Mouse (Mus musculus): ENCODE data around the gene Erc1. TPM values are rescaled to one million over a fixed set of nuclear protein-coding genes. Genes with fewer than 3 reads are reported as not detected.
"Not testable (repeated sequence)": the region's sequence is repeated elsewhere in the genome, so short reads cannot be mapped to it uniquely, and the experiment has no call there.

Erc1 gene
- polyA plus RNA-seq, 1 experiment: 8.7 TPM

DNA sequence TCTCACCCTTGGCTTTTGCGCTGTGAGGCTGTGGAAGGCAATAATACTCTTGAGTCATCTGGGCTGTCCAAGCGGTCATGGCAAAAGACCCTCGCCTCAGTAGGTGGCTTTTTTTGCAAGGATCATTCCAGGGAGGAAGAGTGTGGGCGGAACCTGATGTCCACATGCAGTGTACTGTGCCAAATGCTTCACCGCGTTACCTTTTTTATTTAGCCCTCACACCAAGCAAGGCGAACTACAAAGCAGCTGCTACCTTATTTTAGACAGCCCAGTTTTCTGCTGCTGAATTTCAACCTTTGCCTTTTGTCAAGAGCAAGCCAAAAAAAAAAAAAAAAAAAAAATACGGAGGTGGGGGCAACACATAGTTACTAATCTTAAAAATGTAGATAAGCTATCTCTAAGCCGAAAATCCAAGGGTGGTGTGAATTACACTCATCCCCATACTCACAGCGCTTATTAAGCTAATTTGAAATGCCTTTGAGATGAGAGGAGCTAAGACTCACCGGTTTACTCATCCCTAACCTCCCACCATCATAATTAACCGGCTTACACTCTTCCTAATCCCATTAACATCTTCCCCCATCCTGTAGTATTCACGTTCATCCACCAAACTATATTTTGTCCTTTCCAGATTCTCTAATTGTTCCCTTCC, 855 bp upstream of the Erc1 start:
- no peak for TF ChIP-seq CTCF (IDR thresholded peaks at IDR 0.05; ENCODE audit: insufficient read depth, low read length)
- TF ChIP-seq POLR2A (IDR thresholded peaks at IDR 0.05; ENCODE audit: borderline replicate concordance, extremely low read depth, low read depth, low read length): no peak
- 16% methylated on average over 13 of the region's 13 CpGs for WGBS
- no peak for DNase-seq
- peak overlapping the region; percentile 95 for H3K4me3 ChIP-seq (replicated peaks; ENCODE audit: extremely low read depth, low read depth, low read length)
- H3K4me1 ChIP-seq (ENCODE audit: control insufficient read depth, insufficient read depth, low read length): peaks cover 2% of the 10 kb centered on the region

DNA sequence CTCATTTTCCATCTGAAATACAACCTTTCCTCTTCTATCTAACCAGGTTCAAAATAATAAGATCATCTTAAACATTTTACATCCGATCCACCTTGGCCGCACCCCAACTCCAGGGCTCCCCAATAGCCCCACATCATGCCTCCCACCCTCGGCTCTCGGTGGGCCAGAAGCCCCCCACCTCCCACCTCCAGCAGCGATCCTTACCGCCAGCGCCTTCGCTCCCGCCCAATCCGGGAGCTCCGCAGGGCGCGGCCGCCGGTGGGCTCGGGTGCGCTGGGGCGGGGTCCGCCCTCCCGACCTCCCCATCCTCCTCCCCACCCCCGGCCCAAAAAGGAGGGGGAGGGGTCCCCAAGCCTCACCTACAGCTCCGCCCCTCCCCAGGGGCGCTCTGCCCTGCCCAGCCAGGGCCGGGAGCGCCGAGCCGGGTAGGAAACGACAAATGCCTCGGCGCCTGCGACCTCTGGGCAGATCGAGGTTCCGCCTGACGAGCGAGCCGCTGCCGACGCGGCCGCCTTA, 391 bp downstream of the Erc1 start:
- peak overlapping the region; percentile 83 for H3K4me3 ChIP-seq (replicated peaks; ENCODE audit: extremely low read depth, low read depth, low read length)
- no peak for DNase-seq
- 1% methylated on average over 40 of the region's 40 CpGs for WGBS
- TF ChIP-seq POLR2A (IDR thresholded peaks at IDR 0.05; ENCODE audit: borderline replicate concordance, extremely low read depth, low read depth, low read length) (no peak), CTCF (IDR thresholded peaks at IDR 0.05; ENCODE audit: insufficient read depth, low read length) (no peak)
- H3K4me1 ChIP-seq (ENCODE audit: control insufficient read depth, insufficient read depth, low read length): peaks cover 2% of the 10 kb centered on the region

DNA sequence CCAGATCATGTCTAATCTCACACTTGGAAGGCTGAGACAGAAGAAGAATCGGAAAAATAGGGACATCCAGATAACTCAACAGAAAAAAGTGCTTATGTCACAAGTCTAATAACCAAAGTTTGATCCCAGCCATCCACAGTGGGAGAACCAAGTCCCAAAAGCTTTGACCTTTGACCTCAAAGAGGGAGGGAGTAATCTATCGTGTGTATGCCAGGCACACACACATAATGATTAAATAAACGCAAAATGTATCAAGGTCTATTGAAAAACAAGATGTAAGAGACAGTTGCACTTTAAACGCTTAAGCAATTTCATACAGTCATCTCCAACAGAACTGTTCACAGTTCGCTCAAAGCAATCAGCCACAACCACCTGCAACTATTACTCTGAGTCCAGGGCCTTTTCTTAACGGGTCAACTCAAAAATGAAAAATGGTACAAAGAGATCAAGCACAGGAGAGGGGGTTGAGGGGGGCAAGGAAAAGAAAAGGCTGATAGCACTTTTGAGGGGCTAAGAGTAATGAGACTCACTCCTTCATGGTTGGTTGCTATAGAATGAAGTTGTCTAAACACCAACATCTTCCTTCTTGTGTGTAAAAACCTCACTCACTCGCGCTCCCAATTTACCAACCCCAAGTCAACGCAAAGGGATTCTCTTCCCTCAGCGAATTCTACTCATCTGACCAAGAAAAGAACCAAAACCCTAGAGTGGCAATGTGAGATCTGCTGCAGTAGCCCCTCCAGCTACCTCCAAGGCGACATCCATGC, 1.0 kb downstream of the Erc1 start:
- no peak for DNase-seq
- Histone ChIP-seq H3K4me1 (ENCODE audit: control insufficient read depth, insufficient read depth, low read length) (peaks cover 2% of the 10 kb centered on the region), H3K4me3 (replicated peaks; ENCODE audit: extremely low read depth, low read depth, low read length) (peak overlapping the region; percentile 83)
- WGBS: 24% methylated on average over 11 of the region's 11 CpGs
- TF ChIP-seq POLR2A (IDR thresholded peaks at IDR 0.05; ENCODE audit: borderline replicate concordance, extremely low read depth, low read depth, low read length) (no peak), CTCF (IDR thresholded peaks at IDR 0.05; ENCODE audit: insufficient read depth, low read length) (no peak)

DNA sequence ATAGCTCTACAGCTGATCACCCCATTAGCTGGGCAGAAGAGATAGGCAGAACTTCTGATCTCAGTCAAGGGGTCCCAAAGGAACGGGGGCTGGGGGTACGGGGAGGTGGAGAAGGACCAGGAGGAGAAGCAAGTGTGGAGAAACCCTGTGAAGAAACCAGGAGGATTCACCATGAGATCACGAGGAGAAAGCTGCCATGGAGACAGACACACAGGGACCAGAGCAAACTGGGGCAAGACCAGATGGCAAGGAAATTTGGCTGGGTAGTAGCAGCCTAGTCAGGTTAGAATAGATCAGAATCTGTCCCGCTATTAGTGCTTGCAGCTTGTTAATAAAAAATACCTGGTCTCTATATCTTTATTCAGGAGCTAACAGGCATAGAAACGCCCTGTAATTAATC, 18.0 kb downstream of the Erc1 start:
- 85% methylated on average over 5 of the region's 5 CpGs for WGBS
- DNase-seq: no peak
- TF ChIP-seq CTCF (IDR thresholded peaks at IDR 0.05; ENCODE audit: insufficient read depth, low read length) (no peak), POLR2A (IDR thresholded peaks at IDR 0.05; ENCODE audit: borderline replicate concordance, extremely low read depth, low read depth, low read length) (no peak)
- Histone ChIP-seq H3K4me3 (replicated peaks; ENCODE audit: extremely low read depth, low read depth, low read length) (no peak overlapping the region), H3K4me1 (ENCODE audit: control insufficient read depth, insufficient read depth, low read length) (no peaks in the 10 kb centered on the region)

DNA sequence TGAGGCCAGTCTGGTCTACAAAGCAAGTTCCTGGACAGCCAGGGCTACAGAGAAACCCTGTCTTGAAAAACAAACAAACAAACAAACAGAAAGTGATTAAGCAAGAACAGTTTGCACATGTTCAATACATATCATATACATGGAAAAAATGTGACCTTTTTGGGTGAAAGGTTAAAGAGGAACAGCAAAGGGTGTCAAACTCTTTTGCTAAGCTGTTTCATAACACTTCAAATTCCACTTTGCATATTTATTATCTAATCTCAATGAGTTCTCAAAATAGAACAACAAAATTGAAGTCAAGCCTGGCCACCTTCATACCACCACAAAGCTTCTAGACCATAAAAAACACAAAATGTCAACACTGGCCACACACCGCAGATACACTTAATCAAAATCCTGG, 19.8 kb downstream of the Erc1 start:
- TF ChIP-seq CTCF (IDR thresholded peaks at IDR 0.05; ENCODE audit: insufficient read depth, low read length) (no peak), POLR2A (IDR thresholded peaks at IDR 0.05; ENCODE audit: borderline replicate concordance, extremely low read depth, low read depth, low read length) (no peak)
- DNase-seq: no peak
- 80% methylated on average over 1 of the region's 1 CpGs for WGBS
- Histone ChIP-seq H3K4me1 (ENCODE audit: control insufficient read depth, insufficient read depth, low read length) (no peaks in the 10 kb centered on the region), H3K4me3 (replicated peaks; ENCODE audit: extremely low read depth, low read depth, low read length) (no peak overlapping the region)

DNA sequence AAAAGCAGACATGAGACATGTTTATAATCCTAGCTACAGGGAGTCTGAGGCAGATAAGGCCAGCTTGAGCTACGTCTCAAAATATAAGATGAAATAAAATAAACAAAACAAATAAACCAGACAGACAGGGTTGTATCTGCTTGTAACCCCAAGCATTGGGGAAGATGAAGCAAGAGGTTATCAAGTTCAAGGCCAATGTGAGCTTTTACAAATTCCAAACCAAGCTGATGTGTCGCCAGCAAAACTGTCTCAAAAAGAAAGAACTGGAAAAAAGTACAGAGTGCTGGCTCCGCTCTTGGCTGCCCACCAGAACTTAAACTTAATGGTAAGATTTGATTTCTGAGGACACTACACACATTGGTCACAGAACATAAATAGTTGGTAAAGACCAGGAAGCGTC, 21.3 kb downstream of the Erc1 start:
- no peaks in the 10 kb centered on the region for H3K4me1 ChIP-seq (ENCODE audit: control insufficient read depth, insufficient read depth, low read length)
- WGBS: 72% methylated on average over 4 of the region's 4 CpGs
- TF ChIP-seq POLR2A (IDR thresholded peaks at IDR 0.05; ENCODE audit: borderline replicate concordance, extremely low read depth, low read depth, low read length): no peak
- no peak for TF ChIP-seq CTCF (IDR thresholded peaks at IDR 0.05; ENCODE audit: insufficient read depth, low read length)
- DNase-seq: no peak
- H3K4me3 ChIP-seq (replicated peaks; ENCODE audit: extremely low read depth, low read depth, low read length): no peak overlapping the region

DNA sequence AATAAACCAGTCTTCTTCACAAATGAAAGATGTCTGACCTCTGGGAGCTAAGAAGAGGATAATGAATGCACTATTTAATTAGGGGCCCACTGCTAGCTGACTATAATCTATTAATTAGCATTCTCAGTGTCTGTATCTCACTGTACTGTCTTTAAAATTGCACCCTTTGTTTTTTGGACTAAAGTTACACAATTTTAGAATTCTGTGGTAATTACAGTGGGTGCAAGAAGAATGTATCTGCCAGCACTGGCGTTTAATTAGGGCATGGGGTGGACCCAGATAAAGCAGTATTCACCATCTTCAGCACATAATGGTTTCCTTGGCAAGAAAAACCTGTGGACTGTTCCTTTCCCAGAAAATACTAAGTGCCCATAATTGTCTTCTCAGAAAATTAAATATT, 25.8 kb downstream of the Erc1 start:
- 86% methylated on average over 1 of the region's 1 CpGs for WGBS
- no peak for DNase-seq
- no peak overlapping the region for H3K4me3 ChIP-seq (replicated peaks; ENCODE audit: extremely low read depth, low read depth, low read length)
- H3K4me1 ChIP-seq (ENCODE audit: control insufficient read depth, insufficient read depth, low read length): no peaks in the 10 kb centered on the region
- TF ChIP-seq CTCF (IDR thresholded peaks at IDR 0.05; ENCODE audit: insufficient read depth, low read length): no peak
- TF ChIP-seq POLR2A (IDR thresholded peaks at IDR 0.05; ENCODE audit: borderline replicate concordance, extremely low read depth, low read depth, low read length): no peak

DNA sequence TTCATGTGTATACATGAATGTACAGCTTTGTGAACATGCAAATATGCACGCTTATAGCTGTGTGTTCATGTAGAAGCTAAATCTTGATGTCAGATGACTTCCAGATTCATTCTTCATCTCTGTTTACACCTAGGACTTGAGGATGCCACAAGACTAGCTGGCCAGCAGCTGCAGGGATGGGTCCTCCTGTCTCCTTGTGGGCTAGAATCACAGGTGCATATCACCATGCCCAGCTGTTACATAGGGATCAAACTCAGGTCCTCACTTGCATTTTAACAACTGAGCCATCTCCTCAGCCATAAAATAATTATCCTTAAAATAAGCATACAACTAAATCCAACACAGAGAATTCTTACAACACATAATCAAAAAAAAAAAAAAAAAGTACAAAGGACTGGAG, 26.8 kb downstream of the Erc1 start:
- no peak for DNase-seq
- TF ChIP-seq CTCF (IDR thresholded peaks at IDR 0.05; ENCODE audit: insufficient read depth, low read length) (no peak), POLR2A (IDR thresholded peaks at IDR 0.05; ENCODE audit: borderline replicate concordance, extremely low read depth, low read depth, low read length) (no peak)
- no peaks in the 10 kb centered on the region for H3K4me1 ChIP-seq (ENCODE audit: control insufficient read depth, insufficient read depth, low read length)
- H3K4me3 ChIP-seq (replicated peaks; ENCODE audit: extremely low read depth, low read depth, low read length): no peak overlapping the region
- 96% methylated on average over 1 of the region's 1 CpGs for WGBS

DNA sequence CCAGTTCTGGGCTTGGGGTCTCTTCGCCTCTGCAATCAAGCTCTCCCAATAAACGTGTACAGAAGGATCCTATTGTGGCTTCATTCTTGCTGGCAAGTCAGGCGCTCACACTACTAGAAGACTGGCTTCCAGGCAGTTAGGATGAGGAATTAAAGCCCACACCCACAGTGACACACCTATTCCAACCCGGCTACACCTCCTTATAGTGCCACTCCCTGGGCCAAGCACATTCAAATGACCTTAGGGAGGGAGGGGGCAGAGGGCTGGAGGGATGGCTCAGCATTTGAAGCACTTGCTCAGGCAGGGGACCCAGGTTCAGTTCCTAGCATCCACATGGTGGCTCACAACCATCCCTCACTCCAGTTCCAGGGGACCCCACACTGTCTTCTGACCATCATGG, 29.4 kb downstream of the Erc1 start:
- no peak for DNase-seq
- no peaks in the 10 kb centered on the region for H3K4me1 ChIP-seq (ENCODE audit: control insufficient read depth, insufficient read depth, low read length)
- TF ChIP-seq POLR2A (IDR thresholded peaks at IDR 0.05; ENCODE audit: borderline replicate concordance, extremely low read depth, low read depth, low read length): no peak
- no peak for TF ChIP-seq CTCF (IDR thresholded peaks at IDR 0.05; ENCODE audit: insufficient read depth, low read length)
- no peak overlapping the region for H3K4me3 ChIP-seq (replicated peaks; ENCODE audit: extremely low read depth, low read depth, low read length)
- WGBS: 92% methylated on average over 4 of the region's 4 CpGs

DNA sequence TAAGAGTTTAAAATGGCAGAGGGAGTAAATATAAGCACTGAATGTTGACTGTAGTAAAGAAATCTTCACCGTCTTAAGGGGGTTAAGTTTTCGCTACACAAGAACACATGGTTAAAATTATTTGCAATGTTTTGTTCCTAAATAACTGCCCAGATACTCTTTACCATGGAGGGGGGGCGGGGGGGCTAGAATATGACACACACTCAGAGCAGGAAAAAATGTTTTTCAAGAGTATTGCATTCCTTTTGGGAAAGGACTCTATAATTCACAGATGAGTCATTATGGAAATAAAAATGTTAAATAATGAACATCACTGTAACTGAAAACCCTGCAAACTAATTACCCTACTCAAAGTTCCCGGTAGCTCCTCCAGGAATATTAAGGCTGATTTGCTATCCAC, 32.5 kb downstream of the Erc1 start:
- Histone ChIP-seq H3K4me1 (ENCODE audit: control insufficient read depth, insufficient read depth, low read length) (no peaks in the 10 kb centered on the region), H3K4me3 (replicated peaks; ENCODE audit: extremely low read depth, low read depth, low read length) (no peak overlapping the region)
- DNase-seq: no peak
- TF ChIP-seq POLR2A (IDR thresholded peaks at IDR 0.05; ENCODE audit: borderline replicate concordance, extremely low read depth, low read depth, low read length): no peak
- TF ChIP-seq CTCF (IDR thresholded peaks at IDR 0.05; ENCODE audit: insufficient read depth, low read length): no peak
- 85% methylated on average over 4 of the region's 4 CpGs for WGBS

DNA sequence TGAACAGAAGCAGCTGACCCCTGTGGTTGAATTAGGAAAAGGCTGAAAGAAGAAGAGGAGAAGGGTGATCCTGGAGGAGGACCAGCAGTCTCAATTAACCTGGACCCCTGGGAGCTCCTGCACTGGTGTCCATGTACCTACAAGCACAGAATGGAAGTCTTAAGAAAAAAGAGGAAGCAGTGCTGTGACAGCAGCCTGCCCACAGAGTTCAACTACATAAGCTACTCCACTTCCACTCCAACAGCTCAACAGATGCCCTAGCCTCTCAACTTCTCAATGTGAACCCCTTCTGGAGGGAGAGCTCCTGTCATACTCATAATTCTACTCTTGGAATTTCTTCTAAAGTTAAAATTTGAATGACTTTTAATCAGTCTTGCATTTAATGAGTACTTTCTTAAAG, 34.9 kb downstream of the Erc1 start:
- DNase-seq; H3K4me1 ChIP-seq (ENCODE audit: control insufficient read depth, insufficient read depth, low read length); H3K4me3 ChIP-seq (replicated peaks; ENCODE audit: extremely low read depth, low read depth, low read length): not testable (repeated sequence)

Measured in lung, adult 2 months (tissue).